Mouse (Mus musculus) midbrain, embryonic 15.5 days (tissue): Measurements from ENCODE around the gene Them5. TPM values are rescaled to one million over a fixed set of nuclear protein-coding genes. Genes with fewer than 3 reads are reported as not detected.

Source experiments
- ATAC-seq: fragments of 200-750 bp; cut with Nextera tagmentation; replicated peaks from 2 replicates; pipeline ENCODE4 v1.8.0; 2017; ENCODE audit warnings: moderate TSS enrichment
- H3K27ac ChIP-seq: fragments of 300-500 bp; sonication (generic); 2 replicates; pipeline ENCODE4 v1.5.1; 2015; ENCODE audit warnings: mild to moderate bottlenecking, inconsistent platforms
- H3K27me3 ChIP-seq: fragments of 300-500 bp; sonication (generic); replicated peaks from 2 replicates; pipeline ENCODE4 v1.6.1; 2015; ENCODE audit warnings: inconsistent platforms
- H3K36me3 ChIP-seq: fragments of 300-500 bp; sonication (generic); replicated peaks from 2 replicates; pipeline ENCODE4 v1.6.1; 2015; ENCODE audit warnings: inconsistent platforms
- H3K4me1 ChIP-seq: fragments of 300-500 bp; sonication (generic); 2 replicates; pipeline ENCODE4 v1.6.1; 2015; ENCODE audit warnings: inconsistent platforms
- H3K4me2 ChIP-seq: fragments of 300-500 bp; sonication (generic); 2 replicates; pipeline ENCODE4 v1.6.1; 2015; ENCODE audit warnings: inconsistent platforms, mild to moderate bottlenecking, moderate library complexity
- H3K4me3 ChIP-seq: fragments of 300-500 bp; sonication (generic); 2 replicates; pipeline ENCODE4 v1.5.1; 2015; ENCODE audit warnings: mild to moderate bottlenecking, inconsistent platforms
- H3K9ac ChIP-seq: fragments of 300-500 bp; sonication (generic); 2 replicates; pipeline ENCODE4 v1.6.1; 2015; ENCODE audit warnings: mild to moderate bottlenecking, inconsistent platforms
- H3K9me3 ChIP-seq: fragments of 300-500 bp; sonication (generic); 2 replicates; pipeline ENCODE4 v1.6.1; 2016; ENCODE audit warnings: inconsistent platforms
- WGBS: fragments of 180-500 bp; shearing (Covaris S2); methylation state at CpG from one replicate; pipeline ENCODE4 v1.1.7; 2015; ENCODE audit warnings: mixed read lengths; 5-methylcytosine and 5-hydroxymethylcytosine counted together
- polyA plus RNA-seq: library from polyadenylated mRNA; unstranded; fragments of >200 nt; fragmentation: Nextera tagmentation; extraction: Ambion mirVana; gene quantifications from 2 replicates; pipeline ENCODE4 v1.2.1, GENCODE M21; 2015

Gene Them5
- polyA plus RNA-seq, 1 experiment from 2014 or later: not detected

DNA sequence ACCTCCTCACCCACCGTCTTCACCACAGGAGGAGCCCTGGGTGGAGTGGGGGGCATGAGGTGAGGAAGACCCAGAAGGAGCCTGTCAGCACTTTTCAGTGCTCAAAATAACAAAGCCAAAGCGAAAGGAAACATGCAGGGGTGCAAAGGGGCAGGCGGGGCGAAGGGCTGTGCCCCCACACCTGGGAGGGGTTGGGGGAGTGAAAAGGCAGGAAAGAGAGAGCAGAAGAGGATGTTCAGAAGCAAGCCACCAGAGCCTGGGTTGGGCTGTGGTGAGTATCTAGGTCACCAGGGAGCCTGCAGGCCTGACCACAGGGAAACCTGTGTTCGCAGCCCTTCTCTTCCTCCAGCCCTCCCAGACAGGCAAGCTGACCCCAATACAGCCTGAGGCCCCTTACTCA is 46.1 kb downstream of the Them5 start:
- Histone ChIP-seq H3K9me3 (no peaks in the 10 kb centered on the region), H3K27ac (no peak overlapping the region), H3K9ac (no peak overlapping the region), H3K4me1 (no peaks in the 10 kb centered on the region), H3K27me3 (no peaks in the 10 kb centered on the region), H3K36me3 (no peaks in the 10 kb centered on the region), H3K4me2 (no peak overlapping the region), H3K4me3 (no peak overlapping the region)
- no peak for ATAC-seq
- 81% methylated on average over 5 of the region's 5 CpGs for WGBS

- no peaks in the 10 kb centered on the region for H3K27me3 ChIP-seq
- no peak overlapping the region for H3K4me2 ChIP-seq
- no peak for ATAC-seq
- no peaks in the 10 kb centered on the region for H3K4me1 ChIP-seq
- H3K4me3 ChIP-seq: no peak overlapping the region
- H3K9me3 ChIP-seq: no peaks in the 10 kb centered on the region
- H3K36me3 ChIP-seq: no peaks in the 10 kb centered on the region
- WGBS: 93% methylated on average over 16 of the region's 16 CpGs
- no peak overlapping the region for H3K9ac ChIP-seq
- H3K27ac ChIP-seq: no peak overlapping the region
These were observed 47.5 kb downstream of the Them5 start for GRCm38 (mm10) chr3:94389420-94389819.

DNA sequence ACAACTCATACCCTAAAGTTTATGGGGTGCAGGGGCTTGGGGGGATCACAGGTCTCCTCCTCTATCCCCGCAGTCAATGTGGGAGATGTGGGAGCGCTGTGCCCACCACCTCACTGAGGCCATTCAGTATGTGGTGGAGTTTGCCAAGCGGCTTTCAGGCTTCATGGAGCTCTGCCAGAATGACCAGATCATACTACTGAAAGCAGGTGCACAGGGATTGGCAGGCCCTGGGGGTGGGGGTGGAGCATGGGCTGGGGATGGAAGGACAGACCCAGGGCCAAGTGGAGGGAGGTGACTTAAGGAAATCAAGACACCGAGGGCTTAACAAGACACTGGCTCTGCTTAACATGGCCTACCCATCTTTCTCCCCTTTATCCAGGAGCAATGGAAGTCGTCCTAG is 49.1 kb downstream of the Them5 start:
- Histone ChIP-seq H3K4me2 (no peak overlapping the region), H3K4me1 (no peaks in the 10 kb centered on the region), H3K9ac (no peak overlapping the region), H3K27me3 (no peaks in the 10 kb centered on the region), H3K36me3 (no peaks in the 10 kb centered on the region), H3K4me3 (no peak overlapping the region), H3K9me3 (no peaks in the 10 kb centered on the region), H3K27ac (no peak overlapping the region)
- WGBS: 77% methylated on average over 5 of the region's 5 CpGs
- ATAC-seq: no peak

- no peaks in the 10 kb centered on the region for H3K9me3 ChIP-seq
- no peak for ATAC-seq
- no peak overlapping the region for H3K4me2 ChIP-seq
- no peaks in the 10 kb centered on the region for H3K36me3 ChIP-seq
- 86% methylated on average over 2 of the region's 2 CpGs for WGBS
- no peak overlapping the region for H3K9ac ChIP-seq
- no peak overlapping the region for H3K27ac ChIP-seq
- no peak overlapping the region for H3K4me3 ChIP-seq
- H3K4me1 ChIP-seq: no peaks in the 10 kb centered on the region
- no peaks in the 10 kb centered on the region for H3K27me3 ChIP-seq
These were observed 50.2 kb downstream of the Them5 start for GRCm38 (mm10) chr3:94392128-94392527.

DNA sequence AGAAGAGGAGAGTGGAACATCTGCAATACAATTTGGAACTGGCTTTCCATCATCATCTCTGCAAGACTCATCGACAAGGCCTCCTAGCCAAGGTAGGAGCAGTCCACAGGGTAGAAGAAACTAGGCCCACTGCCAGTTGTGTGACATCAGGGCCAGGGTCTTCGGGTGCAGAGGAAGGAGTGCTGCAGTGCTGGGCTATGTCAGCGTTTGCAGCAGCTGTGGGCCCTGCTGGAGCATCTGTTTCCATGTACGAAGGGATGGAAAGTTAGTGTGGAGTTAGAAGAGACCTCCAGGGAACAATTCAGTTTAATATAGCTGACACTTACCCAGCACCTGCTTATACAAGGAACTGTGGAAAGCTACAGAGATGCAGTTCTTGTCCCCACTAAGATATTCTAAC is 51.1 kb downstream of the Them5 start:
- no peaks in the 10 kb centered on the region for H3K9me3 ChIP-seq
- H3K9ac ChIP-seq: no peak overlapping the region
- no peak for ATAC-seq
- 74% methylated on average over 4 of the region's 4 CpGs for WGBS
- no peak overlapping the region for H3K4me2 ChIP-seq
- H3K36me3 ChIP-seq: no peaks in the 10 kb centered on the region
- no peaks in the 10 kb centered on the region for H3K4me1 ChIP-seq
- peaks cover 4% of the 10 kb centered on the region; the same call in 1 of the 2 replicates for H3K27me3 ChIP-seq
- no peak overlapping the region for H3K27ac ChIP-seq
- H3K4me3 ChIP-seq: no peak overlapping the region

DNA sequence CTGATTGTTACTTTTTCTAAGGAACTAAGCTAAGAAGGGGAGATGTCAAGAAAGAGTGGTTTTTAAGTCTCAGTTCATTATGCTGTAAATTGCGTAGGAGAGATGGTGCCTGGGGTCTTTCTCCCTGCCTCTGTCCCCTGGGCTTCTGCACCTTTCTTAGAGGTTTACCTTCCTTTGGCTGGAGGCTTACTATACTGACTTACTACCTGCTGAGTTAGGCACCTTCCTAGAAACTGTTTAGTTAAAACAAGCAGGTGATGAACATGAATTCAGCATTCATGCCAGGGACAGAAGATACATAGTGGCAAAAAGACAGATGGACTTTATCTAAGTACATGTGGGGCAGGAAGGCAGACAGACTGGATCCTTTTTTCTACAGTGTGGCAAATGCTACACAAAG is 54.4 kb downstream of the Them5 start:
- H3K9me3 ChIP-seq: no peaks in the 10 kb centered on the region
- no peak for ATAC-seq
- no peak overlapping the region for H3K27ac ChIP-seq
- H3K36me3 ChIP-seq: no peaks in the 10 kb centered on the region
- H3K9ac ChIP-seq: no peak overlapping the region
- WGBS: 84% methylated on average over 1 of the region's 1 CpGs
- no peak overlapping the region for H3K4me3 ChIP-seq
- no peak overlapping the region for H3K4me2 ChIP-seq
- H3K4me1 ChIP-seq: peaks cover 16% of the 10 kb centered on the region
- peaks cover 8% of the 10 kb centered on the region; the same call in 1 of the 2 replicates for H3K27me3 ChIP-seq

- H3K4me1 ChIP-seq: peaks cover 16% of the 10 kb centered on the region
- ATAC-seq: no peak
- H3K36me3 ChIP-seq: no peaks in the 10 kb centered on the region
- H3K9me3 ChIP-seq: no peaks in the 10 kb centered on the region
- peaks cover 8% of the 10 kb centered on the region; the same call in 1 of the 2 replicates for H3K27me3 ChIP-seq
- no peak overlapping the region for H3K27ac ChIP-seq
- 92% methylated on average over 4 of the region's 4 CpGs for WGBS
- no peak overlapping the region for H3K4me2 ChIP-seq
- no peak overlapping the region for H3K4me3 ChIP-seq
- no peak overlapping the region for H3K9ac ChIP-seq
These were observed 55.0 kb downstream of the Them5 start for GRCm38 (mm10) chr3:94396851-94397250.

Other genes starting within 250 kb of the Them5 start
- gene Gm10696, start 163.9 kb upstream of the Them5 start, polyA plus RNA-seq: not detected in 2 replicates
- not detected in 2 replicates for gene Gm5286, start 145.4 kb upstream of the Them5 start, polyA plus RNA-seq
- not detected in 2 replicates for gene Gm4778, start 78.1 kb upstream of the Them5 start, polyA plus RNA-seq
- 53.1 and 56.9 TPM in 2 replicates for gene Them4, start 32.0 kb upstream of the Them5 start, polyA plus RNA-seq
- 2.8 and 3.2 TPM in 2 replicates for gene C2cd4d, start 20.3 kb downstream of the Them5 start, polyA plus RNA-seq
- gene Rorc, start 30.7 kb downstream of the Them5 start, polyA plus RNA-seq: 0.23 and 0.39 TPM in 2 replicates
- gene Lingo4, start 56.4 kb downstream of the Them5 start, polyA plus RNA-seq: 1.6 TPM in 2 replicates
- gene Tdrkh, start 71.2 kb downstream of the Them5 start, polyA plus RNA-seq: 47.8 and 53.2 TPM in 2 replicates
- gene Mrpl9, start 101.2 kb downstream of the Them5 start, polyA plus RNA-seq: 56.7 and 57.8 TPM in 2 replicates
- 1.6 and 1.8 TPM in 2 replicates for gene Oaz3, start 101.8 kb downstream of the Them5 start, polyA plus RNA-seq
- 320 and 350 TPM in 2 replicates for gene Celf3, start 136.2 kb downstream of the Them5 start, polyA plus RNA-seq
- 20.1 and 21.3 TPM in 2 replicates for gene Riiad1, start 138.2 kb downstream of the Them5 start, polyA plus RNA-seq
- 86.4 and 94.7 TPM in 2 replicates for gene Snx27, start 240.6 kb downstream of the Them5 start, polyA plus RNA-seq